Mouse (Mus musculus): ENCODE data around the gene Ensa. TPM values are rescaled to one million over a fixed set of nuclear protein-coding genes. Genes with fewer than 3 reads are reported as not detected.

Gene Ensa
- total RNA-seq, 2 experiments from 2014 or later, result 298 to 321 TPM

GRCm38 (mm10) chr3:95676745-95677419, 52.1 kb downstream of the Ensa start:
- peak; percentile 38 to 63 for DNase-seq (ENCODE audit: extremely low spot score in 1 of 2, low spot score in 1 of 2)

- DNase-seq (ENCODE audit: extremely low spot score in 1 of 2, low spot score in 1 of 2), result no peak
These were observed 52.8 kb downstream of the Ensa start for GRCm38 (mm10) chr3:95677420-95678090.

GRCm38 (mm10) chr3:95679551-95679950, 54.8 kb downstream of the Ensa start:
- no peak for DNase-seq (ENCODE audit: extremely low spot score in 1 of 2, low spot score in 1 of 2)

- DNase-seq (ENCODE audit: extremely low spot score in 1 of 2, low spot score in 1 of 2), result no peak
These were observed 55.9 kb downstream of the Ensa start for GRCm38 (mm10) chr3:95680673-95681072.

GRCm38 (mm10) chr3:95681365-95681764, 56.6 kb downstream of the Ensa start:
- no peak for DNase-seq (ENCODE audit: extremely low spot score in 1 of 2, low spot score in 1 of 2)

Other genes starting within 250 kb of the Ensa start
- gene 4930558C23Rik, start 222.2 kb upstream of the Ensa start, total RNA-seq (2021), result not detected
- 10 to 100 TPM; 28.5 to 40.4 TPM for gene Arnt, start 190.6 kb upstream of the Ensa start, total RNA-seq (2021)
- gene Ctsk, start 125.7 kb upstream of the Ensa start, total RNA-seq (2021), result 1 to 10 TPM; 3.5 to 4.2 TPM
- gene Ctss, start 98.2 kb upstream of the Ensa start, total RNA-seq (2021), result 10 to 100 TPM; 56.8 to 65.8 TPM
- not detected for gene Hormad1, start 65.3 kb upstream of the Ensa start, total RNA-seq (2021)
- gene Golph3l, start 36.1 kb upstream of the Ensa start, total RNA-seq (2021), result 10 to 100 TPM; 22.3 to 25.2 TPM
- 10 to 100 TPM; 54.6 to 61.6 TPM for gene Mcl1, start 33.8 kb downstream of the Ensa start, total RNA-seq (2021)
- 1 to 10 TPM; 3.7 to 4.0 TPM for gene Adamtsl4, start 62.9 kb downstream of the Ensa start, total RNA-seq (2021)
- gene Ecm1, start 114.6 kb downstream of the Ensa start, total RNA-seq (2021), result 1 to 10 TPM; 7.8 to 10.0 TPM
- 10 to 100 TPM; 37.8 to 44.3 TPM for gene Tars2, start 135.2 kb downstream of the Ensa start, total RNA-seq (2021)
- gene Rprd2, start 193.9 kb downstream of the Ensa start, total RNA-seq (2021), result 10 to 100 TPM; 62.3 to 69.6 TPM
- 10 to 100 TPM; 29.2 to 33.7 TPM for gene Prpf3, start 230.9 kb downstream of the Ensa start, total RNA-seq (2021)
- gene Mrps21, start 246.5 kb downstream of the Ensa start, total RNA-seq (2021), result 100 to 1,000 TPM; 151 to 172 TPM

All from layer of hippocampus, postnatal 25 days (tissue).